Mouse (Mus musculus) lung, postnatal 0 days (tissue): ENCODE measurements around the gene Hcrt. TPM values are rescaled to one million over a fixed set of nuclear protein-coding genes. Genes with fewer than 3 reads are reported as not detected.
A peak's percentile ranks its signal among the peaks of the same experiment; 100 is the strongest.

Experiments
- ATAC-seq: fragments of 200-750 bp; cut with Nextera tagmentation; 2 replicates; pipeline ENCODE4 v1.8.0; 2017; ENCODE audit warnings: moderate library complexity
- DNase-seq: peaks from one replicate; pipeline ENCODE4 v3.0.0-alpha.2; 2016; ENCODE audit warnings: low spot score
- H3K27ac ChIP-seq: fragments of 300-500 bp; sonication (generic); 2 replicates; pipeline ENCODE4 v1.5.1; 2014; ENCODE audit warnings: antibody characterized with exemption, mild to moderate bottlenecking, low read length, mixed read lengths
- H3K27me3 ChIP-seq: fragments of 300-500 bp; sonication (generic); replicated peaks from 2 replicates; pipeline ENCODE4 v1.6.1; 2014; ENCODE audit warnings: low read length, mixed read lengths; ENCODE audit not compliant: insufficient read depth
- H3K36me3 ChIP-seq: fragments of 300-500 bp; sonication (generic); 2 replicates; pipeline ENCODE4 v1.6.1; 2014; ENCODE audit warnings: low read length, mixed read lengths; ENCODE audit not compliant: insufficient read depth
- H3K4me1 ChIP-seq: fragments of 300-500 bp; sonication (generic); 2 replicates; pipeline ENCODE4 v1.6.1; 2014; ENCODE audit warnings: antibody characterized with exemption, low read depth, low read length, mixed read lengths; ENCODE audit not compliant: insufficient read depth
- H3K4me2 ChIP-seq: fragments of 300-500 bp; sonication (generic); replicated peaks from 2 replicates; pipeline ENCODE4 v1.6.1; 2014; ENCODE audit warnings: low read depth, mild to moderate bottlenecking, low read length, moderate library complexity, mixed read lengths
- H3K4me3 ChIP-seq: fragments of 300-500 bp; sonication (generic); 2 replicates; pipeline ENCODE4 v1.5.1; 2014; ENCODE audit warnings: low read depth, low read length
- H3K9ac ChIP-seq: fragments of 300-500 bp; sonication (generic); replicated peaks from 2 replicates; pipeline ENCODE4 v1.6.1; 2014; ENCODE audit warnings: low read depth, mild to moderate bottlenecking
- H3K9me3 ChIP-seq: fragments of 300-500 bp; sonication (generic); 2 replicates; pipeline ENCODE4 v1.6.1; 2016; ENCODE audit warnings: low read length, mixed read lengths
- CTCF ChIP-seq: IDR thresholded peaks from 2 replicates; pipeline ENCODE4 v1.5.1; 2016; ENCODE audit warnings: antibody characterized with exemption, mild to moderate bottlenecking
- EP300 ChIP-seq: IDR thresholded peaks from 2 replicates; pipeline ENCODE4 v1.6.1; 2016; ENCODE audit warnings: antibody characterized with exemption, mild to moderate bottlenecking, control low read depth
- WGBS: fragments of 180-500 bp; shearing (Covaris S2); extraction: QIAGEN DNeasy Blood & Tissue Kit; methylation state at CpG from one replicate; pipeline ENCODE4 v1.1.7; 2014; 5-methylcytosine and 5-hydroxymethylcytosine counted together
- polyA plus RNA-seq: library from polyadenylated mRNA; unstranded; fragments of >200 nt; fragmentation: Nextera tagmentation; extraction: Ambion mirVana; gene quantifications from 2 replicates; pipeline ENCODE4 v1.2.1, GENCODE M21; 2015

Hcrt gene
- polyA plus RNA-seq, 1 experiment from 2014 or later: not detected

GRCm38 (mm10) chr11:100774261-100774660 lies 11.5 kb upstream of the Hcrt start:
- Histone ChIP-seq H3K9me3 (no peaks in the 10 kb centered on the region), H3K27ac (no peak overlapping the region), H3K4me3 (no peak overlapping the region), H3K36me3 (no peaks in the 10 kb centered on the region), H3K9ac (no peak overlapping the region), H3K27me3 (no peaks in the 10 kb centered on the region), H3K4me2 (no peak overlapping the region), H3K4me1 (no peaks in the 10 kb centered on the region)
- ATAC-seq (no peak), DNase-seq (no peak)
- WGBS: 69% methylated on average over 4 of the region's 4 CpGs
- TF ChIP-seq CTCF (no peak), EP300 (no peak)

- peak within 1 kb of the TSS; percentile 17; the same call in 1 of the 2 replicates for H3K27ac ChIP-seq
- no peaks in the 10 kb centered on the region for H3K9me3 ChIP-seq
- DNase-seq (peak; percentile 92), ATAC-seq (peak; percentile 87)
- WGBS: 11% methylated on average over 17 of the region's 17 CpGs
- H3K27me3 ChIP-seq: no peaks in the 10 kb centered on the region
- H3K4me1 ChIP-seq: no peaks in the 10 kb centered on the region
- H3K36me3 ChIP-seq: no peaks in the 10 kb centered on the region
- peak within 1 kb of the TSS; percentile 30; the same call in 1 of the 2 replicates for H3K9ac ChIP-seq
- no peak for TF ChIP-seq EP300
- no peak for TF ChIP-seq CTCF
- H3K4me2 ChIP-seq: peak within 1 kb of the TSS; percentile 58
- peak within 1 kb of the TSS; percentile 60 for H3K4me3 ChIP-seq
Observed at GRCm38 (mm10) chr11:100770646-100771408, 8.1 kb upstream of the Hcrt start, which contains the start of gene Ghdc. Ghdc (minus strand) TSS chr11:100770957.

- H3K36me3 ChIP-seq: no peaks in the 10 kb centered on the region
- no peaks in the 10 kb centered on the region for H3K27me3 ChIP-seq
- no peak overlapping the region for H3K27ac ChIP-seq
- no peaks in the 10 kb centered on the region for H3K9me3 ChIP-seq
- TF ChIP-seq EP300 (no peak), CTCF (no peak)
- DNase-seq (no peak), ATAC-seq (no peak)
- peak overlapping the region; percentile 60; the same call in 1 of the 2 replicates for H3K4me3 ChIP-seq
- peak overlapping the region; percentile 58; the same call in 1 of the 2 replicates for H3K4me2 ChIP-seq
- 32% methylated on average over 6 of the region's 6 CpGs for WGBS
- H3K4me1 ChIP-seq: no peaks in the 10 kb centered on the region
- no peak overlapping the region for H3K9ac ChIP-seq
Observed at GRCm38 (mm10) chr11:100769980-100770379, 7.2 kb upstream of the Hcrt start.

- no peak for ATAC-seq
- 89% methylated on average over 5 of the region's 5 CpGs for WGBS
- no peaks in the 10 kb centered on the region for H3K36me3 ChIP-seq
- no peak overlapping the region for H3K27ac ChIP-seq
- H3K9me3 ChIP-seq: no peaks in the 10 kb centered on the region
- no peak overlapping the region for H3K4me2 ChIP-seq
- no peak for TF ChIP-seq CTCF
- H3K27me3 ChIP-seq: no peaks in the 10 kb centered on the region
- no peak for DNase-seq
- no peak overlapping the region for H3K9ac ChIP-seq
- H3K4me1 ChIP-seq: no peaks in the 10 kb centered on the region
- no peak overlapping the region for H3K4me3 ChIP-seq
Observed at GRCm38 (mm10) chr11:100767871-100768270, 5.1 kb upstream of the Hcrt start.

GRCm38 (mm10) chr11:100766726-100767125 lies 4.0 kb upstream of the Hcrt start:
- no peak for ATAC-seq

GRCm38 (mm10) chr11:100761547-100762045 lies 1.1 kb downstream of the Hcrt start:
- H3K9me3 ChIP-seq: no peaks in the 10 kb centered on the region
- TF ChIP-seq EP300: no peak
- peak; percentile 75 for TF ChIP-seq CTCF
- H3K4me2 ChIP-seq: peak overlapping the region; percentile 62
- H3K27ac ChIP-seq: no peak overlapping the region
- WGBS: under 1% methylated on average over 27 of the region's 27 CpGs
- no peaks in the 10 kb centered on the region for H3K36me3 ChIP-seq
- no peaks in the 10 kb centered on the region for H3K4me1 ChIP-seq
- peaks cover 13% of the 10 kb centered on the region for H3K27me3 ChIP-seq
- H3K4me3 ChIP-seq: peak overlapping the region; percentile 38
- no peak overlapping the region for H3K9ac ChIP-seq
- ATAC-seq: peak; percentile 79
- peak; percentile 89 for DNase-seq

More at GRCm38 (mm10) chr11:100766726-100767125, 4.0 kb upstream of the Hcrt start:
- H3K4me2 ChIP-seq: no peak overlapping the region
- no peaks in the 10 kb centered on the region for H3K9me3 ChIP-seq
- H3K4me3 ChIP-seq: no peak overlapping the region
- no peaks in the 10 kb centered on the region for H3K36me3 ChIP-seq
- TF ChIP-seq CTCF (no peak), EP300 (no peak)
- H3K9ac ChIP-seq: no peak overlapping the region
- H3K27ac ChIP-seq: no peak overlapping the region
- no peaks in the 10 kb centered on the region for H3K27me3 ChIP-seq
- DNase-seq: no peak
- H3K4me1 ChIP-seq: no peaks in the 10 kb centered on the region
- WGBS: 80% methylated on average over 9 of the region's 9 CpGs
